Mouse (Mus musculus) kidney, embryonic 16.5 days (tissue): ENCODE measurements at regions not wholly inside any gene's neighbourhood (a gene's known extent, or its start where the extent isn't known, plus 50 kb on each side); places are given as distances from the start of the nearest gene placed in this dataset.
A peak's percentile ranks its signal among the peaks of the same experiment; 100 is the strongest.

ENCODE experiments used
- ATAC-seq: fragments of 200-750 bp; cut with Nextera tagmentation; 2 replicates; pipeline ENCODE4 v1.8.0; 2017; ENCODE audit warnings: moderate TSS enrichment; ENCODE audit not compliant: low FRiP score, low TSS enrichment
- H3K27ac ChIP-seq: fragments of 300-500 bp; sonication (generic); 2 replicates; pipeline ENCODE4 v1.5.1; 2014; ENCODE audit warnings: low read length
- H3K27me3 ChIP-seq: fragments of 300-500 bp; sonication (generic); 2 replicates; pipeline ENCODE4 v1.6.1; 2014; ENCODE audit warnings: low read length, control low read depth, mixed read lengths; ENCODE audit not compliant: insufficient read depth
- H3K36me3 ChIP-seq: fragments of 300-500 bp; sonication (generic); 2 replicates; pipeline ENCODE4 v1.6.1; 2014; ENCODE audit warnings: low read length, control low read depth, mixed read lengths; ENCODE audit not compliant: insufficient read depth
- H3K4me1 ChIP-seq: fragments of 300-500 bp; sonication (generic); 2 replicates; pipeline ENCODE4 v1.6.1; 2014; ENCODE audit warnings: low read length, control low read depth, mixed read lengths; ENCODE audit not compliant: insufficient read depth
- H3K4me2 ChIP-seq: fragments of 300-500 bp; sonication (generic); replicated peaks from 2 replicates; pipeline ENCODE4 v1.6.1; 2014; ENCODE audit warnings: low read depth, low read length
- H3K4me3 ChIP-seq: fragments of 300-500 bp; sonication (generic); 2 replicates; pipeline ENCODE4 v1.5.1; 2014; ENCODE audit warnings: mild to moderate bottlenecking, low read length
- H3K9ac ChIP-seq: fragments of 300-500 bp; sonication (generic); replicated peaks from 2 replicates; pipeline ENCODE4 v1.6.1; 2014; ENCODE audit warnings: low read length
- H3K9me3 ChIP-seq: fragments of 300-500 bp; sonication (generic); 2 replicates; pipeline ENCODE4 v1.6.1; 2016; ENCODE audit warnings: low read length, control low read depth
- WGBS: fragments of 180-500 bp; shearing (Covaris S2); extraction: QIAGEN DNeasy Blood & Tissue Kit; methylation state at CpG from one replicate; pipeline ENCODE4 v1.1.7; 2014; 5-methylcytosine and 5-hydroxymethylcytosine counted together

- H3K4me1 ChIP-seq: no peaks in the 10 kb centered on the region
- ATAC-seq: no peak
- H3K9me3 ChIP-seq: no peaks in the 10 kb centered on the region
- H3K27me3 ChIP-seq: no peaks in the 10 kb centered on the region
- no peak overlapping the region for H3K27ac ChIP-seq
- H3K4me3 ChIP-seq: no peak overlapping the region
- WGBS: 74% methylated on average over 8 of the region's 8 CpGs
- H3K36me3 ChIP-seq: no peaks in the 10 kb centered on the region
- no peak overlapping the region for H3K4me2 ChIP-seq
- H3K9ac ChIP-seq: no peak overlapping the region
Observed at GRCm38 (mm10) chr2:57424879-57425278, 187.4 kb downstream of the Gpd2 start.

GRCm38 (mm10) chr2:57425439-57425838 lies 188.0 kb downstream of the Gpd2 start:
- Histone ChIP-seq H3K4me2 (no peak overlapping the region), H3K4me3 (no peak overlapping the region), H3K9ac (no peak overlapping the region), H3K4me1 (no peaks in the 10 kb centered on the region), H3K36me3 (no peaks in the 10 kb centered on the region), H3K9me3 (no peaks in the 10 kb centered on the region), H3K27me3 (no peaks in the 10 kb centered on the region), H3K27ac (no peak overlapping the region)
- ATAC-seq: no peak
- WGBS: 93% methylated on average over 5 of the region's 5 CpGs

GRCm38 (mm10) chr2:57450996-57451770 lies 213.7 kb downstream of the Gpd2 start:
- Histone ChIP-seq H3K4me3 (no peak overlapping the region), H3K9me3 (no peaks in the 10 kb centered on the region), H3K27ac (no peak overlapping the region), H3K4me2 (no peak overlapping the region), H3K36me3 (no peaks in the 10 kb centered on the region), H3K4me1 (no peaks in the 10 kb centered on the region), H3K27me3 (no peaks in the 10 kb centered on the region), H3K9ac (no peak overlapping the region)
- WGBS: 91% methylated on average over 6 of the region's 6 CpGs
- ATAC-seq: no peak

- peak overlapping the region; percentile 43; the same call in 1 of the 2 replicates for H3K27ac ChIP-seq
- H3K27me3 ChIP-seq: no peaks in the 10 kb centered on the region
- H3K9me3 ChIP-seq: no peaks in the 10 kb centered on the region
- H3K4me1 ChIP-seq: no peaks in the 10 kb centered on the region
- ATAC-seq: peak; percentile 70; the same call in 1 of the 2 replicates
- no peak overlapping the region for H3K4me2 ChIP-seq
- H3K9ac ChIP-seq: no peak overlapping the region
- no peaks in the 10 kb centered on the region for H3K36me3 ChIP-seq
- H3K4me3 ChIP-seq: no peak overlapping the region
- WGBS: 76% methylated on average over 5 of the region's 5 CpGs
Observed at GRCm38 (mm10) chr2:57453896-57454679, 216.7 kb downstream of the Gpd2 start.

GRCm38 (mm10) chr2:57459901-57460300 lies 222.5 kb downstream of the Gpd2 start:
- Histone ChIP-seq H3K9ac (no peak overlapping the region), H3K4me1 (no peaks in the 10 kb centered on the region), H3K27me3 (no peaks in the 10 kb centered on the region), H3K4me2 (no peak overlapping the region), H3K9me3 (no peaks in the 10 kb centered on the region), H3K27ac (no peak overlapping the region), H3K4me3 (no peak overlapping the region), H3K36me3 (no peaks in the 10 kb centered on the region)
- 87% methylated on average over 2 of the region's 2 CpGs for WGBS
- ATAC-seq: no peak

- H3K27me3 ChIP-seq: no peaks in the 10 kb centered on the region
- H3K9me3 ChIP-seq: no peaks in the 10 kb centered on the region
- H3K9ac ChIP-seq: no peak overlapping the region
- no peak for ATAC-seq
- no peaks in the 10 kb centered on the region for H3K4me1 ChIP-seq
- no peak overlapping the region for H3K27ac ChIP-seq
- H3K4me3 ChIP-seq: no peak overlapping the region
- no peak overlapping the region for H3K4me2 ChIP-seq
- no peaks in the 10 kb centered on the region for H3K36me3 ChIP-seq
- whole genome bisulfite sequencing: 71% methylated on average over 3 of the region's 3 CpGs
Observed at GRCm38 (mm10) chr2:57473873-57474272, 236.4 kb downstream of the Gpd2 start.

GRCm38 (mm10) chr2:57492116-57492515 lies 254.7 kb downstream of the Gpd2 start:
- H3K9me3 ChIP-seq: no peaks in the 10 kb centered on the region
- H3K4me1 ChIP-seq: no peaks in the 10 kb centered on the region

GRCm38 (mm10) chr2:57492914-57493621 lies 255.6 kb downstream of the Gpd2 start:
- Histone ChIP-seq H3K4me2 (no peak overlapping the region), H3K4me3 (no peak overlapping the region), H3K9ac (no peak overlapping the region), H3K4me1 (no peaks in the 10 kb centered on the region), H3K36me3 (no peaks in the 10 kb centered on the region), H3K27ac (no peak overlapping the region), H3K27me3 (no peaks in the 10 kb centered on the region), H3K9me3 (no peaks in the 10 kb centered on the region)
- no peak for ATAC-seq
- WGBS: 69% methylated on average over 6 of the region's 6 CpGs

More at GRCm38 (mm10) chr2:57492116-57492515, 254.7 kb downstream of the Gpd2 start:
- Histone ChIP-seq H3K36me3 (no peaks in the 10 kb centered on the region), H3K27me3 (no peaks in the 10 kb centered on the region), H3K4me2 (no peak overlapping the region), H3K27ac (no peak overlapping the region), H3K4me3 (no peak overlapping the region), H3K9ac (no peak overlapping the region)
- 82% methylated on average over 4 of the region's 4 CpGs for WGBS
- no peak for ATAC-seq

- 65% methylated on average over 2 of the region's 2 CpGs for WGBS
- H3K4me3 ChIP-seq: no peak overlapping the region
- no peaks in the 10 kb centered on the region for H3K27me3 ChIP-seq
- no peaks in the 10 kb centered on the region for H3K36me3 ChIP-seq
- no peak overlapping the region for H3K9ac ChIP-seq
- H3K4me1 ChIP-seq: no peaks in the 10 kb centered on the region
- no peak overlapping the region for H3K4me2 ChIP-seq
- no peaks in the 10 kb centered on the region for H3K9me3 ChIP-seq
- no peak for ATAC-seq
- H3K27ac ChIP-seq: no peak overlapping the region
Observed at GRCm38 (mm10) chr2:57496315-57496954, 259.0 kb downstream of the Gpd2 start.
